Mouse (Mus musculus): ENCODE measurements around the gene Ranbp10.

- no peak for TF ChIP-seq GATA1 (IDR thresholded peaks at IDR 0.05; ENCODE audit: borderline replicate concordance, low read length)
- TF ChIP-seq FLI1 (IDR thresholded peaks at IDR 0.05; ENCODE audit: low read length), result no peak
These were observed 16.8 kb downstream of the Ranbp10 start for GRCm38 (mm10) chr8:105810245-105810786.
